Mouse (Mus musculus) naive thymus-derived CD4-positive, alpha-beta T cell, adult 2 months (primary cell): ENCODE data around the gene Gm15448.
"Not testable (repeated sequence)": the region's sequence is repeated elsewhere in the genome, so short reads cannot be mapped to it uniquely, and the experiment has no call there.

Source experiments
- DNase-seq: peaks from one replicate; pipeline ENCODE4 v3.0.0-alpha.2; 2011; ENCODE audit warnings: low read depth

Gm15448 gene

GRCm38 (mm10) chr7:3825599-3825998, at the start of gene Gm15448:
Gene Gm15448, minus strand, starts transcription at chr7:3825687.
- not testable (repeated sequence) for DNase-seq

GRCm38 (mm10) chr7:3875032-3875431, 49.5 kb upstream of the Gm15448 start:
- not testable (repeated sequence) for DNase-seq

GRCm38 (mm10) chr7:3844951-3845350, 19.5 kb upstream of the Gm15448 start, which contains the start of gene Pira2:
Gene Pira2, minus strand, starts transcription at chr7:3845051.
- DNase-seq = not testable (repeated sequence)

GRCm38 (mm10) chr7:3837854-3838253, 12.4 kb upstream of the Gm15448 start:
- not testable (repeated sequence) for DNase-seq

- DNase-seq = not testable (repeated sequence)
These were observed 5.1 kb upstream of the Gm15448 start for GRCm38 (mm10) chr7:3830633-3831032.

GRCm38 (mm10) chr7:3811912-3812311, 13.6 kb downstream of the Gm15448 start:
- not testable (repeated sequence) for DNase-seq

- not testable (repeated sequence) for DNase-seq
These were observed 22.6 kb downstream of the Gm15448 start for GRCm38 (mm10) chr7:3802935-3803334.

GRCm38 (mm10) chr7:3799940-3800339, 25.5 kb downstream of the Gm15448 start:
- DNase-seq = not testable (repeated sequence)

- DNase-seq = not testable (repeated sequence)
These were observed 29.2 kb downstream of the Gm15448 start for GRCm38 (mm10) chr7:3796286-3796685.
